Mouse (Mus musculus) activated CD4-positive, CD25-positive, alpha-beta regulatory T cell, adult 9 weeks (primary cell): ENCODE measurements around the gene Arl4d. TPM values are rescaled to one million over a fixed set of nuclear protein-coding genes. Genes with fewer than 3 reads are reported as not detected.

Experiments
- polyA plus RNA-seq: library from polyadenylated mRNA; unstranded; fragments of 100-300 nt; shearing (Covaris generic); gene quantifications from one replicate; pipeline ENCODE4 v1.2.1, GENCODE M21; 2017

Arl4d gene
- polyA plus RNA-seq = 2.7 TPM

DNA sequence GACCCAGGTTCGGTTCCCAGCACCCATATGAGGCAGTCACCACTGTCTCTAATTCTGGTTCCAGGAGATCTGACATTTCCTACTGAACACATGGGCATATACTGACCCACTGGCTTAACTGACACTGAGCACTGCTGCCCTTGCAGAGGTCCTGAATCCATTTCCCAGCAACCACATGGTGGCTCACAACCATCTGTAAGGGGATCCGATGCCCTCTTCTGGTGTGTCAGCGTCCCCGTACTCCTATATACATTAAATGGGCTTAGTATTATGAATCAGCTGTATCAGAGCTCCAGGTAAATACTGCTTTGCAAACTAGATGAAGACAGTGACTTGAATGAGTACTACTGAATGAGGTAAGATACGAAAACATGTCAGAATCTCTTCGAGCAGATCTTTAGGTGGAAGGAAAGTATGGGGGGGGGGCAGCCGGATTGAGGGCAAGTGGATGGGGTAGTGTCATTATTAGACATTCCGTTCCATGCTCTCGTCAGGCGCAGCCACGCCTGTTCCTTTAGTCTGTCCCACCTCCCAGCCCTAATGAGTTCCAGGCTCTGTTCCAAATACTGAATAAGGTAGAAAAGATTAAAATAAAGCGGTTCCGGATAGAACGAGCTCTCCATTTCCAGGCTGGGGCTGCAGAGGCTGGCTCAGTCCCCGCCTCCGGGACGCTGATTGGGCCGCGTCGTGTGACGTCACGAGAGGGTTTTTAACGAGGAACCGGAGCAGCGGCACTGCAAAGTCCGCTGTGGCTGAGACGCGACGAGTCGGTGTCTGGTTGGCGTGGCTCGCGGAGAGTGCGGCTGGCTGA, at the start of gene Arl4d:
Gene Arl4d (plus strand): TSS at position 717 of the 811 bp plus-strand sequence.

DNA sequence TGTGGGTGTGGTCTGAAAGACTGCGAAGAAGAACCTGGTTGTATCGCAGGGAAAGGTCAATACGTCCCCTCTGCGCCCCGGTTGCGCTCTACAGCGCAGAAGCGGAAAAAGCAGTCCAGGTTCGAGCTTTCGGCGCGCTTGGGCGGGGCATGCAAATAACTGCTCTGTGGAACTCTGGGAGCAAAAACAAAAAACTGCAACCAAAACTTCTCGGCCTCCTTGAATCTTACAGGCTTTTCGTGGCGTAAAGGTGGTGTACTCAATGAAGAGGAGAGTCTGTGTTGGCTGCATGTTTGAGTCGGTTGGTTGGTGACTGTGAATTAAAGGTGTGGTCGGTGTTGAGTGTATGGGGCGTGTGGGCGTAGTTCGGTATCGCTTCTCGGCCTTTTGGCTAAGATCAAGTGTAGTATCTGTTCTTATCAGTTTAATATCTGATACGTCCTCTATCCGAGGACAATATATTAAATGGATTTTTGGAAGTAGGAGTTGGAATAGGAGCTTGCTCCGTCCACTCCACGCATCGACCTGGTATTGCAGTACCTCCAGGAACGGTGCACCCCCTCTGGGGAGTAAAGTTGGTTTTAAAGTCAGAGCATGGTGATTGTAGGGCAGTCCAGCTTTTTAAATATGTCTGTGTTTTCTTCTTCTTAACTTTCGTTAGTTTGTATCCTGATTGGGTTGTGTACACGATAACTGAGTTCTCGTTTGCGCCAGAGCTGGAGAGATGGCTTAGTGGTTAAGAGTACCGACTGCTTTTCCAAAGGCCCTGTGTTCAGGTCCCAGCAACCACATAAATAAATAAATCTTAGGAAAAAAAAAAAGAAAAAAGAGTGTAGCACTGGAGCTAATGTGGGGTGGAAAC, 38.1 kb upstream of the Arl4d start, which contains the start of gene Rdm1:
Gene Rdm1 (plus strand): TSS at position 201 of the 862 bp plus-strand sequence.

Other genes with a start within 250 kb of the Arl4d start
- gene Aarsd1, start 247.9 kb upstream of the Arl4d start, polyA plus RNA-seq = 39.4 TPM
- 1.8 TPM for gene Gm27029, start 240.7 kb upstream of the Arl4d start, polyA plus RNA-seq
- 10.1 TPM for gene Rundc1, start 240.5 kb upstream of the Arl4d start, polyA plus RNA-seq
- 0.50 TPM for gene Ptges3l, start 240.2 kb upstream of the Arl4d start, polyA plus RNA-seq
- gene Rpl27, start 223.2 kb upstream of the Arl4d start, polyA plus RNA-seq = 357 TPM
- gene Ifi35, start 217.1 kb upstream of the Arl4d start, polyA plus RNA-seq = 202 TPM
- gene Rnd2, start 200.5 kb upstream of the Arl4d start, polyA plus RNA-seq = not detected
- gene Vat1, start 199.3 kb upstream of the Arl4d start, polyA plus RNA-seq = 0.61 TPM
- 6.9 TPM for gene Brca1, start 113.6 kb upstream of the Arl4d start, polyA plus RNA-seq
- 107 TPM for gene Nbr1, start 113.4 kb upstream of the Arl4d start, polyA plus RNA-seq
- 13.8 TPM for gene Tmem106a, start 83.3 kb upstream of the Arl4d start, polyA plus RNA-seq
- gene Gm11634, start 66.3 kb upstream of the Arl4d start, polyA plus RNA-seq = not detected
- 71.2 TPM for gene Rdm1, start 38.3 kb upstream of the Arl4d start, polyA plus RNA-seq
- gene Dhx8, start 67.4 kb downstream of the Arl4d start, polyA plus RNA-seq = 60.9 TPM
- 0.43 TPM for gene Etv4, start 119.8 kb downstream of the Arl4d start, polyA plus RNA-seq
- gene Meox1, start 228.8 kb downstream of the Arl4d start, polyA plus RNA-seq = not detected